Mouse (Mus musculus) left cerebral cortex, adult 8-10 months (tissue): Measurements from ENCODE around the gene Zfp663. TPM values are rescaled to one million over a fixed set of nuclear protein-coding genes. Genes with fewer than 3 reads are reported as not detected.

Experiments used
- DNase-seq, 2 experiments: peaks; one replicate each; pipeline ENCODE4 v3.0.0; 2022; ENCODE audit warnings: low spot score in 2 of 2
- total RNA-seq, 4 experiments: library from RNA; stranded (reverse); gene quantifications; 2 replicates each; pipeline ENCODE4 v1.2.4; 2022

Gene Zfp663
- under 1 TPM in 1 of 4 experiments, not detected in 3; 0.11 TPM for total RNA-seq

GRCm38 (mm10) chr2:165368496-165368895, at the start of gene Zfp663:
Gene Zfp663 (minus strand): TSS chr2:165368729.
- no peak for DNase-seq

DNA sequence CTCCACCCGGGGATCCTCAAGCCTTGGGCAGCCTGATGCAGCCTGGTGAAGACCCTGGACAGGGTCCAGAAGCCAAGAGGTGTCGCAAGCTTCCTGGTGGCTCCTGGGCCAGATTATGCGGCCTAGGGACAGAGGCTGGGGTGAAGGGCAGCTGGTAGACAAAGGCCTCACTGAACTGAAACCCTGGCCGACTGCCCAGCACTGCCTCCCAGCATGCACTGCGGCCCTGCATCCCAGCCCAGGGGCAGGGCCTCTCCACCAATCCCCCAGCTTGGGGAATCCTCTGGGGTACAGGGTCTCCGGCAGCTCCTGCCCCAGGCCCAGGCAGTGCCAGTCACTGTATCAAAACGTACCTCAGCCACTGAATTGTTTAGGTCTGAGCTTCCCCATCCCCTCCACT, 48.8 kb upstream of the Zfp663 start:
- peak; percentile 68 to 74 for DNase-seq

GRCm38 (mm10) chr2:165415795-165416194, 47.3 kb upstream of the Zfp663 start:
- no peak for DNase-seq

GRCm38 (mm10) chr2:165415141-165415721, 46.7 kb upstream of the Zfp663 start:
- DNase-seq, result no peak

GRCm38 (mm10) chr2:165414321-165414720, 45.8 kb upstream of the Zfp663 start:
- DNase-seq, result no peak

GRCm38 (mm10) chr2:165413884-165414283, 45.4 kb upstream of the Zfp663 start:
- DNase-seq, result no peak

DNA sequence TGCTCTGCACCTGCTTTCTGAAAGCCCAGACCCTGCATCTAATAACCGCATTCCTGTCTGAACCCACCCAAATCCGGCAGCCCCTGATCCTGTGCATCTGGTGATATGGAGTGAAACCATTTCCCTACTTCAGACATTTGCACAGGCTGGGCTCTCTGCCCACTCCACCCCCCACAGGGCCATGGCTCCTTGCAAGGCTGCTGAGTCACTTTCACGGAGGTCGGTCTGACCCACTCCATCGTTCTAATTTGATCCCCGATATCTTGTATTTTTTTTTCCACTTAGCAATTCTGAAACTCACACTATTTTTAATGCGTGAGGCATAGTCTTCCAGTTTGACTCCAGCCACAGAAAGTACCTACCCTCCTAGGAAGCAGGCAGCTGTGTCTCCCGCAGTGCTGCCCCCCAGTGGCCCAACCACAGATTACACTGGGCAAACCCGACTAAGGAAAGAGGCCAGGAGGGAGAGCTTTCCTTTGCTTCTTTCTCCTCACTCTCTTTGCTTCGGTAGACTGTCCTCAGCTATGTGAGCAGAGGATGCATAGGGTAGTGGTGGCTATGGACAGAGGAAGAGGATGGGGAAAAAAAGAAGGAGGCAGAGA, 39.3 kb upstream of the Zfp663 start:
- peak in 1 of 2 experiments; percentile 80 for DNase-seq

- peak in 1 of 2 experiments; percentile 82 for DNase-seq
Measured at GRCm38 (mm10) chr2:165405351-165405750, 36.8 kb upstream of the Zfp663 start.

GRCm38 (mm10) chr2:165404951-165405350, 36.4 kb upstream of the Zfp663 start:
- DNase-seq, result no peak

GRCm38 (mm10) chr2:165398164-165398785, 29.7 kb upstream of the Zfp663 start:
- DNase-seq, result no peak

DNA sequence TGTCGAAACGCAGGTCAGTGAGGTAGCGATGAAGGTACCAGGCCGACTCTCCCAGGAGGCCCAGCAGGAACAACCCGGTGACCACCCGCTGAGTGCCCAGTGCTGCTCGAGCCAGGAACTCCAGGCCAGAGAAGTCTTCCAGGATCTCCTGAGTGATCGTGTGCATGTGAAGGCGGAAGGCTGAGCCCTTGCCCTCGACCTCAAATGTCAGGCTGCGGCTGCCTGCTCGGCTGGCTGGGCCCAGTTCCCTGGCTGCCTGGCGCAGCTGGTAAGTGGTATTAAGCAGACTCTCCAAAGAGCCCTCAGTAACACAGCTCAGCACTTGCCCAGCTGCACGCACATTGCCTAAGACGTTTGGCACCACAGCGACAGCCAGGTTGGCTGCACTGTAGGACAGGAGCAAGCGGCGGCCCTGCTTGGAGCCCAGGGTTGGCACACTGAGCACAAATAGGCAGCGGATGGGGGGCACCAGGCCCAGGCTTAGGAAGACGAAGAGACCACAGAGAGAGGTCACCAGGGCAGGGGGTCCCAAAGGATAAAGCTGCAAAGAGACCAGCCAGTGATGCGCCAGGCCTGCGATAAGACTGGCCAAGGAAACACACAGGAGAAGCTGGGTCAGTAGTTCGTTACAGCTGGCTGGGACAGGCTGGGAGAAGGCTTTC, 29.1 kb upstream of the Zfp663 start:
- no peak for DNase-seq

DNA sequence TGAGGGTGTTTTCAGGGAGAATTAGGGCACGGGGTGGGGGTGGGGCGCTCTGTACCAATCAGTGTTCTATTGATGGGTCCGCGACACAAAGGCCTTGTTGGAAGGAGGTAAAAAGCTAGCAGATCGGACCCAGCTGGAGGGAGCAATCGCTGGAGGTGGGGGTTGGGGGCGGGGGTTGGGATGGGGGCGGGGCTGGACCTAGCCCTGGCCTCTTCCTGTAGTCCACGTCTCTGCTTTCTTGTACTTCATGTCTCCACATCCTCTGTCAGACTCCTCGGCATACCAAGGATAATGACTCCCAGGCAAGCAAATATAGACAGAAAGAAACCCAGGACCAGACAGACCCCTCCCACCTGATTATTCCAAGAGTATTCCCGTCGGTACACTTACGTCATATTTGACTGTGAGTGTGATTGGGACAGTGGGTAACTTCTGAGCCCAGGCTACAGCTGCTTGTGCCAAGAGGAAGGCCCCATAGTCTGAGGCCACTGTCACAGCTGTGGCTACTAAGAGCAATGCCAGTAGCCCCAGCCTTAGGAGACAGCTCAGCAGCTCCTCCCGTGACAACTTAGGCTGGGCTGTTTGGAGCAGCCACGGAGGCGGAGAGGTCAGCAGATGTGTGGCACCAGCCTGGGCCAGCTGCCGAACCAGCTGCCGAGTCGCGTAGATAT, 28.4 kb upstream of the Zfp663 start:
- no peak for DNase-seq

- DNase-seq, result no peak
Measured at GRCm38 (mm10) chr2:165392156-165392555, 23.6 kb upstream of the Zfp663 start.

DNA sequence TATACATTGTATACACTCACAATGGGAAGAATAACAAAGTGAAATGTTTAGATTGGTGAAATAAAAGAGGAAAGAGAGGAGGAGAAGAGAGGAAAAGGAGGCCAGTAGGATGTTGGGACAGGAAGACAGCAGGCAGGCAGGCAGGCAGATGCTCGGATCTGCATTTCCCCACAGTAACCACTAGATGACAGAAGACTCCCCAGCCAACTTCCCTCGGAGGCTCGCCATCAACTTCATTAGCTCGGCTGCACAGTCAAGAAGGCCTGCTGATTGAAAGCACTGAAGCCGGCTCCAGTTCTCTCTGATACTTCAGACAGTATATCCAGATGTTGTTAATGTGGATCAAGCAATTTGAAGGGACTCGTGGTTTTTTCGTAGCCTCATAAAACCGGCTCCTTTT, 23.0 kb upstream of the Zfp663 start:
- DNase-seq, result no peak

GRCm38 (mm10) chr2:165389299-165389952, 20.9 kb upstream of the Zfp663 start:
- no peak for DNase-seq

DNA sequence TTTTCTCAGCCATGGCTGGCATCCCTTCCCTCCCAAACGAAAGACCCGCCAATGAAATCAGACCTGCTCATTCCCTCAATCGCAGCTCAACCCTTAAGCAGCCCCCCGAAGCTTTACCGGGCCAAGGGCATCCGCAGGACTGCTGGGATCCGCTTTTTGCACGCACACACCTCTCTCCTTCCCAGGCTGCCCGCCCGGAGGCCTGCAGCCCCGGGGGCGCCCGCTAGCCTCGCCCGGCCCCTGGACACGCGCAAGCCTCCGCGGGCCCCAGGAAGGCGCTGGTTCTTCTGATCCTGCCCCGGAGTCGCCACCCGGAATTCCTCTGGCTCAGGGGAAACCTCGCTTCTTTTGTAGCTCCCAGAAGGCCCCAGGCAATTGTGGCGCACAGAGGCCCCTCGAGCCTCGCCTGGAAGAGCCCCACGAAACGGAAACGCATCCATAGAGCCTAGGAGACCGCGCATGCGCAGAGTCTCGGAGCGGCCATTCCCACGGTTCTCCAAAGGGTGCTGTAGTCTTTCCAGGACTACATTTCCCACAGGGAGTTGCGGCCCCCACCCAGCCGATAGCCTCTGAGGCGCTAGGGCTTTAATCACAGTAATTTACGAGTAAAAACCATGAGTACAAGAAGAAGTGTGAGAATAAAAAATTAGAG, 19.4 kb upstream of the Zfp663 start, which contains the start of gene Zfp334:
Gene Zfp334 (minus strand): TSS at position 416 of the 652 bp plus-strand sequence.
- peak; percentile 93 for DNase-seq

DNA sequence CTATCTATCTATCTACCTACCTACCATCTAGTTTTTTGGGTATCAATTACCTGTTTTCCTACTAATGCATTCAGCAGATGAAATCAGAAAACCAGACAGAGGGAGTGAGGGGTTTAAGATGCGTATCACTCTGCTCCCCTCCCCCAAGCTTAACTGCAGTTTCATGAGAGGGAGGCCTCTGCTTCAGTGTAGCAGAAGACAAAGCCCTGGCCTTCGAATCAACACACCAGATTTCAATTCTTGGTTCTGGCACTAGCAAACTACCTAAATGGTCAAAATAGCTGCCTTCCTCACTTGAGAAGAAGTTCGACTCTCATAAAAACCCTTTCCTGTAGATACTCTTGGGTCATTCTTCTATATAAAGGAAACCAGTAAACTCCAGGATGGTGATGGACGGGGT, 18.8 kb upstream of the Zfp663 start:
- DNase-seq, result no peak

DNA sequence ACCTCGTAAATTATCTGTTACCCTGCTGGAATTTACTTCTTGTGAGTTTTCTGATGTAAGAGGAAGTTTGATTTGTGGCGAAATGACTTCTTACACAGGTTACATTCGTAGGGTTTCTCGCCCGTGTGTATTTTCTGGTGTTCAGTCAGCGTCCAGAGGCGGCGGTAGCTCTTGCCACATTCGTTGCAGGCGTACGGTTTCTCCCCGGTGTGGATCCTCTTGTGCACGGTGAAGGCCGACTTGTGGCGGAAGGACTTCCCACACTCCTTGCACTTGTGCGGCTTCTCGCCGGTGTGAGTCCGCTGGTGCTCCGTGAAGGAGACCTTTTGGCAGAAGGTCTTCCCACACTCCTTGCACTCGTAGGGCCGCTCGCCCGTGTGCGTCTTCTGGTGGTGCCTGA, 11.5 kb upstream of the Zfp663 start:
- DNase-seq, result no peak

DNA sequence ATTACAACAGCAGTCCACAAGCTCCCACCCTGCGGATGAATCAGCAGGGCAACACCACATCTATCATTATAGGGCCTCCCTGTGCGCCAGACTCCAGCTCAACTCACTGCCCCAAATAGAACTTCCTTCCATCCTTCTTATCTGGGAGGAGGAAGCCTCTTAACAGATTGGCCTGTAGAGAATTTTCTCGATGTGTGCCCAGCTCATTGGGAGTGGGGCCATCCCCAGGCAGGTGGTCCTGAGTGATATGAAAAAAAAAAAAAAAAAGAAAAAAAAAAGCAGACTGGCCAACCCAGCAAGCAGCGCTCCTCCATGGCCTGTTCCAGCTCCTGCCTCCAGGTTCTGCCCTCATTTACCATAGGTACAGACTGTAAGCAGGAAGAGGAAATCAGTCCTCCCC, 7.5 kb upstream of the Zfp663 start:
- DNase-seq, result no peak

GRCm38 (mm10) chr2:165375478-165375877, 6.9 kb upstream of the Zfp663 start:
- no peak for DNase-seq

DNA sequence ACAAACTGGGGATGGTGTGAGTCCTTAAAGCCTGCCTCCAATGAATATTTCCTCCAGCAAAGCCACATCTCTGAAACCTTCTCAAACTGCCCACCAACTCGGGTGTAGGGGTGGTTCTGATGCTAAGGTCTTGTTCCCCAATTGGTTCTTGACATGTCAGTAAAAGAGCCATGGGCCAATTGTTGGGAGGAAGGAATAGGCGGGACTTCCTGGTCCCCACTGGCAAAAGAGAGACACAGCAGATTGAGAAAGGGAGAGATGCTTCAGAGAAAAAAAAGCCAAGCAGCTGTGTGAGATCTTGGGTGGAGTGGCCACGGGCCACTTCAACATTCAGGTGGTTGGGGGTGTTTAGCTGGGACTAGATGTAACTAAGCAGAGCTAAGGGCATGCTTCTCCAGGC, 2.5 kb upstream of the Zfp663 start:
- DNase-seq, result no peak
